Mouse (Mus musculus) limb, embryonic 10.5 days (tissue): ENCODE data around the gene Cdc34b. TPM values are rescaled to one million over a fixed set of nuclear protein-coding genes. Genes with fewer than 3 reads are reported as not detected.

ENCODE experiments used
- DNase-seq: peaks from one replicate; pipeline ENCODE4 v3.0.0-alpha.2; 2017; ENCODE audit warnings: low spot score
- H3K27ac ChIP-seq: fragments of 300-500 bp; sonication (generic); 2 replicates; pipeline ENCODE4 v1.5.1; 2016; ENCODE audit warnings: mild to moderate bottlenecking
- H3K27me3 ChIP-seq: fragments of 300-500 bp; sonication (generic); 2 replicates; pipeline ENCODE4 v1.6.1; 2016; ENCODE audit warnings: low read depth, mild to moderate bottlenecking; ENCODE audit not compliant: poor library complexity, severe bottlenecking
- H3K36me3 ChIP-seq: fragments of 300-500 bp; sonication (generic); 2 replicates; pipeline ENCODE4 v1.6.1; 2016; ENCODE audit warnings: mild to moderate bottlenecking, moderate library complexity
- H3K4me1 ChIP-seq: fragments of 300-500 bp; sonication (generic); 2 replicates; pipeline ENCODE4 v1.6.1; 2016
- H3K4me3 ChIP-seq: fragments of 300-500 bp; sonication (generic); 2 replicates; pipeline ENCODE4 v1.5.1; 2016; ENCODE audit warnings: mild to moderate bottlenecking, moderate library complexity
- H3K9me3 ChIP-seq: fragments of 300-500 bp; sonication (generic); replicated peaks from 2 replicates; pipeline ENCODE4 v1.6.1; 2016; ENCODE audit warnings: mild to moderate bottlenecking
- WGBS: fragments of 180-500 bp; shearing (Covaris S2); methylation state at CpG from one replicate; pipeline ENCODE4 v1.1.7; 2016; 5-methylcytosine and 5-hydroxymethylcytosine counted together
- polyA plus RNA-seq: library from polyadenylated mRNA; unstranded; fragments of >200 nt; fragmentation: Nextera tagmentation; extraction: Ambion mirVana; gene quantifications from 2 replicates; pipeline ENCODE4 v1.2.1, GENCODE M21; 2016

Cdc34b gene
- polyA plus RNA-seq, 1 experiment from 2014 or later, result 0.20 TPM

DNA sequence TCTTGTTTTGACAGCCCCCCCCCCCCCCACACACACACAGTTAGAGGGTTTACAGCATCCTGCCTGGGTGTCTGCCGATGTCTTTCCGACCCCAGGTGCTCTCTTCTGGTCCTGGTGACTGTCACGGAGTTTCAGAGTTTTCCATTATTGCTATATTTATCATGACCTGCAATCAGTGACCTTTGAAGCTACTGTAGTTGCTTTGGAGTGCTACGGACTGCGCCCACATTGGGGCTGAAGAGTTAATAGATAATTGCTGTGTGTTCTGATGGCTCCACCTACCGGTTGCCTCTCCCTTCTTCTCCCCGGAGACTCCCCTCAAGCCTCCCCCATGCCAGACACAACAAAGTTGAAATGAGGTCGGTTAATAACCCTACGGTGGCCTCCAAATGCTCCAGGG lies 24.8 kb upstream of the Cdc34b start:
- 9% methylated on average over 9 of the region's 9 CpGs for WGBS

DNA sequence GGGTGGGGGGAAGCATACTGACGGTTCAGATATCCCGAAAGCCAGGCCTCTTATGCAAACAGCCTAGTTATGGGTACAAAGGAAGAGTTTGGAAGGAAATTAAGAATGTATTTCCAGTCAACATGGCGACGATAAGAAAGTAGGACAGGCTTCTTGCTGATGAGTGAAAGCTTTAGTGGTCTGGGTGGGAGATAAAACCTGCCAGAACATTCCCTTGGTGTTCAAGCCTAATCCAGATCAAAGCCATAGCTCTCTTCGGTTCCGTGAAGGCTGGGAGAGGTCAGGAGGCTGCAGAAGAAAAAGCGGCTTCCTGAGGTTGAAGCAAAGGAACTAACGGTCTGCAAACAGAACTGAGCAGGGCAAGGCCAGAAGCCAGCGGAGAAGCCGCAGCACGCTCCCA lies 24.3 kb upstream of the Cdc34b start:
- Histone ChIP-seq H3K27me3 (0 out of 2 replicates have a peak, but pooled peaks cover 11% of the 10 kb centered on the region), H3K36me3 (no peaks in the 10 kb centered on the region), H3K9me3 (no peaks in the 10 kb centered on the region), H3K4me3 (0 out of 2 replicates have a peak overlapping the region, but pooled peaks have one; percentile 5), H3K4me1 (peaks cover 22% of the 10 kb centered on the region), H3K27ac (peak overlapping the region; percentile 38)
- WGBS, result 34% methylated on average over 11 of the region's 11 CpGs
- no peak for DNase-seq

More for the DNA sequence above, 24.8 kb upstream of the Cdc34b start:
- 0 out of 2 replicates have a peak, but pooled peaks cover 11% of the 10 kb centered on the region for H3K27me3 ChIP-seq
- H3K36me3 ChIP-seq, result no peaks in the 10 kb centered on the region
- peak; percentile 39 for DNase-seq
- H3K4me1 ChIP-seq, result peaks cover 22% of the 10 kb centered on the region
- peak overlapping the region; percentile 38; the same call in 1 of the 2 replicates for H3K27ac ChIP-seq
- H3K4me3 ChIP-seq, result 0 out of 2 replicates have a peak overlapping the region, but pooled peaks have one; percentile 5
- H3K9me3 ChIP-seq, result no peaks in the 10 kb centered on the region

GRCm38 (mm10) chr11:94718113-94718909 lies 23.3 kb upstream of the Cdc34b start:
- no peak for DNase-seq
- no peaks in the 10 kb centered on the region for H3K36me3 ChIP-seq
- H3K9me3 ChIP-seq, result no peaks in the 10 kb centered on the region
- peaks cover 18% of the 10 kb centered on the region for H3K4me1 ChIP-seq
- no peak overlapping the region for H3K4me3 ChIP-seq
- H3K27me3 ChIP-seq, result 0 out of 2 replicates have a peak, but pooled peaks cover 11% of the 10 kb centered on the region
- 91% methylated on average over 7 of the region's 7 CpGs for WGBS
- no peak overlapping the region for H3K27ac ChIP-seq

DNA sequence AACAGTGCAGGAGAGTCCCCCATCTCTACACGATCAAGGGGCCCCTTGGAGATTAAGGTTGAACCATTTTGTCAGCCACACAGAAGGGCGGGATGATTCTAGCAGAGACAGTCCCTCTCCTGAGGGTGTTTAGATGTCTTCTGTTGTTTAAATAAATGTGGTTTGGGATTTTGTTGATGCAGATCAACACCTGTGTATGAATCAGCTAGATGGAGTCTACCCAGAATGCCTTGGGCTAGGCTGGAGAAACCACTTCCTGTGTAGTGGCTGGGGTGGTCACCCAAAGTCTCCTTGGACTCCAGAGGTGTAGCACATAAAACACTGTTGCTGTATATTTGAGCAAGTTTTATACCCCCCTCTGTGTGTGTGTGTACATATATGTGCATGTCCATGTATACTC lies 22.4 kb upstream of the Cdc34b start:
- DNase-seq, result no peak
- 95% methylated on average over 2 of the region's 2 CpGs for WGBS
- H3K27ac ChIP-seq, result no peak overlapping the region
- 0 out of 2 replicates have a peak, but pooled peaks cover 4% of the 10 kb centered on the region for H3K27me3 ChIP-seq
- H3K36me3 ChIP-seq, result no peaks in the 10 kb centered on the region
- no peaks in the 10 kb centered on the region for H3K9me3 ChIP-seq
- H3K4me1 ChIP-seq, result peaks cover 13% of the 10 kb centered on the region
- no peak overlapping the region for H3K4me3 ChIP-seq

- H3K9me3 ChIP-seq, result no peaks in the 10 kb centered on the region
- H3K4me3 ChIP-seq, result no peak overlapping the region
- WGBS, result 90% methylated on average over 3 of the region's 3 CpGs
- no peaks in the 10 kb centered on the region for H3K27me3 ChIP-seq
- H3K4me1 ChIP-seq, result no peaks in the 10 kb centered on the region
- no peak overlapping the region for H3K27ac ChIP-seq
- no peak for DNase-seq
- H3K36me3 ChIP-seq, result no peaks in the 10 kb centered on the region
Observed at GRCm38 (mm10) chr11:94727306-94727705, 14.3 kb upstream of the Cdc34b start.

- H3K4me1 ChIP-seq, result no peaks in the 10 kb centered on the region
- H3K36me3 ChIP-seq, result no peaks in the 10 kb centered on the region
- no peak overlapping the region for H3K27ac ChIP-seq
- 74% methylated on average over 3 of the region's 3 CpGs for WGBS
- no peak for DNase-seq
- no peaks in the 10 kb centered on the region for H3K9me3 ChIP-seq
- H3K4me3 ChIP-seq, result no peak overlapping the region
- no peaks in the 10 kb centered on the region for H3K27me3 ChIP-seq
Observed at GRCm38 (mm10) chr11:94728545-94728944, 13.0 kb upstream of the Cdc34b start.

DNA sequence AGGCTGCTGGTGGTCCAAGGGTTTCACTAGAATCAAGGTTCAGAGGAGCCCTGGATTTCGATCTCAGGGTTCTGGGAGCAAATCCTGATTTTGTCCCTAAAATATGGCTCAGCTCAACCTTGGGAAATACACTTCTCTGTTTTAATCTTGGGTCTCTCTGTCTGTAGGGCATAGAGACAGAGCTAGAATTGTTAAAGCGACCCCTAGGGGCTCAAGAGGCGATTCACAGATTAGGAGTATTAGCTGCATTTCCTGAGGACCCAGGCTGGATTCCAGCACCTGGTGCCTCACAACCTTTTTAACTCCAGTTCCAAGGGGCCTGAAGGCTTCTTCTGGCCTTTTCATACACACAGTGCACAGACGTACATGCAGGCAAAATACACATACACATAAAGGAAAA lies 12.0 kb upstream of the Cdc34b start:
- Histone ChIP-seq H3K9me3 (no peaks in the 10 kb centered on the region), H3K27me3 (no peaks in the 10 kb centered on the region), H3K27ac (no peak overlapping the region), H3K36me3 (no peaks in the 10 kb centered on the region), H3K4me1 (no peaks in the 10 kb centered on the region), H3K4me3 (no peak overlapping the region)
- 25% methylated on average over 4 of the region's 4 CpGs for WGBS
- no peak for DNase-seq

- H3K36me3 ChIP-seq, result no peaks in the 10 kb centered on the region
- H3K4me3 ChIP-seq, result no peak overlapping the region
- no peaks in the 10 kb centered on the region for H3K4me1 ChIP-seq
- no peak overlapping the region for H3K27ac ChIP-seq
- peak; percentile 59 for DNase-seq
- 31% methylated on average over 5 of the region's 5 CpGs for WGBS
- no peaks in the 10 kb centered on the region for H3K9me3 ChIP-seq
- no peaks in the 10 kb centered on the region for H3K27me3 ChIP-seq
Observed at GRCm38 (mm10) chr11:94730261-94730660, 11.3 kb upstream of the Cdc34b start.

DNA sequence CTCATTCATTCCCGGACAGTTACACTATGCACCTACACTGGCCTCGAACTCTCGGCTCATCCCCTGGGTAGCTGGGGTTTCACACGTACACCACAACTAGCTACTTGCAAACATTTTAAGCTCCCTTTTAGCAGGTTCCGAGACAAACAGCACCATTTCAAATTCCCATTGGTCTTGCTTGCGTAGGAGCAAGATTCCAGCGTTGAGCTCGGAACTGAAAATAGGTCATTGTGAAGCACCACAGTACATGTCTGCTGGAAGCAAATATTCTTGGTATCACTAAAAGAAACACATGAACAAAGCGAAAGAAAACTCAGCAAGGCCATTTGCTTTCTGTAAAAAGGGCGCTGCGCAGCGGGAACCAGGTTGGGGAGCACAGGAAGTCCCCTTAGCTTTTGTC lies 10.4 kb upstream of the Cdc34b start:
- no peaks in the 10 kb centered on the region for H3K27me3 ChIP-seq
- 86% methylated on average over 12 of the region's 12 CpGs for WGBS

GRCm38 (mm10) chr11:94732773-94733172 lies 8.8 kb upstream of the Cdc34b start:
- Histone ChIP-seq H3K36me3 (no peaks in the 10 kb centered on the region), H3K4me1 (no peaks in the 10 kb centered on the region), H3K27me3 (no peaks in the 10 kb centered on the region), H3K4me3 (no peak overlapping the region), H3K27ac (no peak overlapping the region), H3K9me3 (no peaks in the 10 kb centered on the region)
- WGBS, result 44% methylated on average over 8 of the region's 8 CpGs
- DNase-seq, result no peak

More for the DNA sequence above, 10.4 kb upstream of the Cdc34b start:
- no peaks in the 10 kb centered on the region for H3K4me1 ChIP-seq
- H3K36me3 ChIP-seq, result no peaks in the 10 kb centered on the region
- DNase-seq, result no peak
- H3K4me3 ChIP-seq, result no peak overlapping the region
- H3K27ac ChIP-seq, result no peak overlapping the region
- no peaks in the 10 kb centered on the region for H3K9me3 ChIP-seq

DNA sequence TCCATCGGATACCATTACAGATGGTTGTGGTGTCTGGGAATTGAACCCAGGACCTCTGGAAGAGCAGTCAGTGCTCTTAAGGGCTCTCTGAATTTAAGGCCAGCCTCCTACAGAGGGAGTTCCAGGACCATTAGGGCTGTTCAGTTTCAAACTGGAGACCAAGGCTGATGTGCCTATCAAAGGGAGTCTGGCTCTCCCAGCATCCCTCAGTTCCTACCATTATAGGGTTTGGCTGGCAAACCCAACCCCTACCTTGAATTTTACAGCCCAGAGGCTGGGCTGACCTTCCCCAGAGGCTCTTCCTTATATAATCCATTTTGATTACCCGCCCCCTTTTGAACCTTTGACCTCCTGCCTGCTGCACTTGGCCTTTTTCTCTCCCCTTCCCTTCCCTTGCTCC lies 5.8 kb upstream of the Cdc34b start:
- no peak for DNase-seq
- H3K4me1 ChIP-seq, result no peaks in the 10 kb centered on the region
- 63% methylated on average over 2 of the region's 2 CpGs for WGBS
- 0 out of 2 replicates have a peak, but pooled peaks cover 3% of the 10 kb centered on the region for H3K27me3 ChIP-seq
- no peak overlapping the region for H3K27ac ChIP-seq
- H3K4me3 ChIP-seq, result no peak overlapping the region
- no peaks in the 10 kb centered on the region for H3K36me3 ChIP-seq
- H3K9me3 ChIP-seq, result no peaks in the 10 kb centered on the region

- Histone ChIP-seq H3K9me3 (no peaks in the 10 kb centered on the region), H3K27ac (no peak overlapping the region), H3K36me3 (no peaks in the 10 kb centered on the region), H3K4me3 (no peak overlapping the region), H3K4me1 (no peaks in the 10 kb centered on the region), H3K27me3 (no peaks in the 10 kb centered on the region)
- 63% methylated on average over 2 of the region's 2 CpGs for WGBS
- DNase-seq, result no peak
Observed at GRCm38 (mm10) chr11:94752946-94753713, 11.5 kb downstream of the Cdc34b start.

- 88% methylated on average over 6 of the region's 6 CpGs for WGBS
- Histone ChIP-seq H3K9me3 (no peaks in the 10 kb centered on the region), H3K36me3 (no peaks in the 10 kb centered on the region), H3K27ac (no peak overlapping the region), H3K27me3 (no peaks in the 10 kb centered on the region), H3K4me1 (no peaks in the 10 kb centered on the region), H3K4me3 (no peak overlapping the region)
- DNase-seq, result no peak
Observed at GRCm38 (mm10) chr11:94759916-94760315, 18.3 kb downstream of the Cdc34b start.
